Mouse (Mus musculus) hindbrain, postnatal 0 days (tissue): Measurements from ENCODE around the gene Stac2. TPM values are rescaled to one million over a fixed set of nuclear protein-coding genes. Genes with fewer than 3 reads are reported as not detected.

Source experiments
- ATAC-seq: fragments of 200-750 bp; cut with Nextera tagmentation; 2 replicates; pipeline ENCODE4 v1.8.0; 2017; ENCODE audit warnings: mild to moderate bottlenecking, moderate TSS enrichment, moderate library complexity
- DNase-seq: peaks from one replicate; pipeline ENCODE4 v3.0.0-alpha.2; 2015; ENCODE audit warnings: low spot score
- H3K27ac ChIP-seq: fragments of 300-500 bp; sonication (generic); 2 replicates; pipeline ENCODE4 v1.5.1; 2014; ENCODE audit warnings: mild to moderate bottlenecking
- H3K27me3 ChIP-seq: fragments of 300-500 bp; sonication (generic); 2 replicates; pipeline ENCODE4 v1.6.1; 2014; ENCODE audit warnings: low read length, mixed read lengths; ENCODE audit not compliant: insufficient read depth
- H3K36me3 ChIP-seq: fragments of 300-500 bp; sonication (generic); 2 replicates; pipeline ENCODE4 v1.6.1; 2014; ENCODE audit warnings: low read length, mixed read lengths; ENCODE audit not compliant: insufficient read depth
- H3K4me1 ChIP-seq: fragments of 300-500 bp; sonication (generic); 2 replicates; pipeline ENCODE4 v1.6.1; 2014; ENCODE audit warnings: antibody characterized with exemption, low read length, mixed read lengths; ENCODE audit not compliant: insufficient read depth
- H3K4me2 ChIP-seq: fragments of 300-500 bp; sonication (generic); 2 replicates; pipeline ENCODE4 v1.6.1; 2014; ENCODE audit warnings: low read depth, mild to moderate bottlenecking, low read length, moderate library complexity, mixed read lengths
- H3K4me3 ChIP-seq: fragments of 300-500 bp; sonication (generic); 2 replicates; pipeline ENCODE4 v1.5.1; 2014; ENCODE audit warnings: low read length
- H3K9ac ChIP-seq: fragments of 300-500 bp; sonication (generic); replicated peaks from 2 replicates; pipeline ENCODE4 v1.6.1; 2014; ENCODE audit warnings: mild to moderate bottlenecking, low read length, moderate library complexity, mixed read lengths
- H3K9me3 ChIP-seq: fragments of 300-500 bp; sonication (generic); 2 replicates; pipeline ENCODE4 v1.6.1; 2016; ENCODE audit warnings: low read length, mixed read lengths
- CTCF ChIP-seq: IDR thresholded peaks from 2 replicates; pipeline ENCODE4 v1.5.1; 2016; ENCODE audit warnings: antibody characterized with exemption, control low read depth, low read depth
- WGBS: fragments of 180-500 bp; shearing (Covaris S2); extraction: QIAGEN DNeasy Blood & Tissue Kit; methylation state at CpG from one replicate; pipeline ENCODE4 v1.1.7; 2014; 5-methylcytosine and 5-hydroxymethylcytosine counted together
- polyA plus RNA-seq: library from polyadenylated mRNA; unstranded; fragments of >200 nt; fragmentation: Nextera tagmentation; extraction: Ambion mirVana; gene quantifications from 2 replicates; pipeline ENCODE4 v1.2.1, GENCODE M21; 2015
- total RNA-seq: library from RNA; depleted of rRNA; stranded (reverse); fragments of >200 nt; gene quantifications from 2 replicates; pipeline ENCODE4 v1.2.3, GENCODE M21; 2014

Gene Stac2
- total and polyA plus RNA-seq, 2 experiments from 2014 or later = 6.1 to 6.9 TPM

DNA sequence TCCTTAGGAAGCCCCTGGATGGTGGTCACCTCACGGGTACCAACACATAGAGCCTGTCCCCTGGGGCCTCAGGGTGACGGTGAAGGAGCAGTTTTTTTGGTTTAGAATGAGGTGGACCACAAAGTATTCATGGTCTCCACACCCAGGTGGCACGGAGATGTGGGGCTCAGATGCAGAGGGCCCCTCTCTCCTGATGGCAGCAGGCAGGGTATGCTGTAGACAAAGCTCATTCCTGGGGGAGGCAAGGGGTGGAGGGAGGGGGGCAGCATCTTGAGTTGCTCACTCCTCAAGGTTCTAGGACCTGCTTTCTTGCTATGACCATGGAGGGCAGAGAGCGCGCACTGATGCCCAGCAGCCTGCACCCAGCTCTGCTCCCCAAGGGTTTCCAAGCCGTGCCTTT lies 51.3 kb downstream of the Stac2 start:
- no peaks in the 10 kb centered on the region for H3K9me3 ChIP-seq
- ATAC-seq = no peak
- 61% methylated on average over 6 of the region's 6 CpGs for WGBS

DNA sequence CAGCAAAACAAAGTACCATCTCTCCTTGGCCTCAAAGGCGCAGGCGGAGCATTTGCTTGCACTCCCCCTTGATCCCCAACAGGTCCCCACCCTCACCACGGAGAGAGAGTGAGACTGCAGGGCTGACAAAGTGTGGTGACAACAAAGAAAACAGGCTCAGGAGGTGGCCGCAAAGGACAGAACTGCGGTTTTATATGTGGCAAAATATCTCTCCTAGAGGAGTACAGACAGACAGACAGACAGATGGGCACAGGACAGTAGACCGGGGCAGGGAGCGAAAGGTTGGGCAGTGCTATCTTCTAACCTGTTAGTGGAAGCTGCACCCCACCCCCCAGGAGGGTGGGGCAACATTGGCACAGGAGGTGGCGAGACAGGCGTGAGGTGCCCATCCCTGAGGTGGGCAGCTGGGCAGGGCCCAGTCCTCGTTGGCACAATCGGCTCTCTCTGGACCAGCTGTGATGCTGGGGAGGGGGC lies 51.9 kb downstream of the Stac2 start:
- no peak for TF ChIP-seq CTCF
- DNase-seq = no peak
- Histone ChIP-seq H3K4me2 (no peak overlapping the region), H3K9me3 (no peaks in the 10 kb centered on the region), H3K4me1 (no peaks in the 10 kb centered on the region), H3K9ac (no peak overlapping the region), H3K4me3 (no peak overlapping the region), H3K36me3 (peaks cover 8% of the 10 kb centered on the region; the same call in 1 of the 2 replicates), H3K27me3 (no peaks in the 10 kb centered on the region), H3K27ac (no peak overlapping the region)
- WGBS = 36% methylated on average over 11 of the region's 11 CpGs
- ATAC-seq = 0 out of 2 replicates have a peak, but pooled peaks have one; percentile 18

More for the DNA sequence above, 51.3 kb downstream of the Stac2 start:
- Histone ChIP-seq H3K27ac (no peak overlapping the region), H3K36me3 (peaks cover 8% of the 10 kb centered on the region; the same call in 1 of the 2 replicates), H3K4me1 (no peaks in the 10 kb centered on the region), H3K4me3 (no peak overlapping the region), H3K4me2 (no peak overlapping the region), H3K9ac (no peak overlapping the region), H3K27me3 (no peaks in the 10 kb centered on the region)
- no peak for TF ChIP-seq CTCF
- no peak for DNase-seq

DNA sequence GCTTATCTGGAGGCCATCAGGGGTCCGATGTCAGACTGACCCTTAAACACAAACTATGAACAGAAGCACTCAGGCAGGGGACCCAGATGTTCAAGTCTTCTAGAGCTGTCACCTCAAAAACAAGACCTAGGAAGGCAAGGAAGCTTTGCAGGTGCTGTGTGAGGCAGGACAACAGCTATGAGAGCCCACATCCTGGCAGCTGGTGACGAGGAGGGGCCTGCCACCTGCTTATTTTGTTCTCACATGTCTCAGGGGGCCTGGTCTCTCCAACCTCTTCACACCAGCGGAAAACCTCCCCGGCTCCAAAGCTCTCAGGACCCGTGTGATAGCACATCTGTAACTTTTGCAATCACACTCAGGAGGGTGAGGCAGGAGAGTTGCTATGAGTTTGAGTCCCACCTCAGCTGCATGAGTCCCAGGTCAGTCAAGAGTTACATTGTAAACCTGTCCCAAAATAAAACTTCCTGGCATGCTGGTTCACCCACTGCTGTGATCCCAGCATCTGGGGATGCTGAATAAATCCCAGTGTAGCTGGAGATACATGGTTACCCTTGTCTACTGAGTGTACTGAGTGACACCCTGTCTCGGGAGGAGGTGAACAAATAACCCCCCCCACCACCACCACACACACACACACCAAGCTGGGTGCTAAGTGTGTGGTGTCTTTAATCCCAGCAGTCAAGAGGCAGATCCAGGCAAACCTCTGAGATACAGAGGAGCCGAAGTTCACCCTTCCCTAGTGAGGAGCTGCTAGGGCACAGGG lies 52.7 kb downstream of the Stac2 start:
- WGBS = 45% methylated on average over 7 of the region's 7 CpGs
- H3K27me3 ChIP-seq = no peaks in the 10 kb centered on the region
- H3K27ac ChIP-seq = no peak overlapping the region
- H3K4me3 ChIP-seq = no peak overlapping the region
- no peak overlapping the region for H3K4me2 ChIP-seq
- DNase-seq = no peak
- ATAC-seq = no peak
- no peaks in the 10 kb centered on the region for H3K9me3 ChIP-seq
- TF ChIP-seq CTCF = no peak
- no peak overlapping the region for H3K9ac ChIP-seq
- H3K4me1 ChIP-seq = no peaks in the 10 kb centered on the region
- peaks cover 8% of the 10 kb centered on the region; the same call in 1 of the 2 replicates for H3K36me3 ChIP-seq

DNA sequence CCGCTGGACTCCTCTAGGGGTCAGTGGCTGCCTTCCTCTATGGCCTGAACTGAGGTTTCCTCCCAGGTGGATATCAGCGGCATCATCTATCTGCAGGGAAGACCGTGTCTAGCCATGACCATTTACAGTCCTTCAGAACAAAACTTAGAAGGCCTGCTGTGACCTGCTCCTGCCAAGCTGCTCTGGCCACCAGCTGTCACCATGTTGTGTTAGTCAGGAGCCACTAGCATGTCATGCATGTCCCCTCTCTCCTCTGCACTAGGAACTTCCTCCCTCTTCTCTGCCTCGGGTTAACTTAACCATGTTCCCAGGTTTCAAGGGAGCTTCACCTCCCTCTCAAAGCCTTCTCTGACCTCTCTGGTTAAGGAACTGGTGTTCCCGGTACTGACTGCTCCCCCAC lies 53.5 kb downstream of the Stac2 start:
- WGBS = 53% methylated on average over 5 of the region's 5 CpGs
- TF ChIP-seq CTCF = no peak
- no peak overlapping the region for H3K4me2 ChIP-seq

DNA sequence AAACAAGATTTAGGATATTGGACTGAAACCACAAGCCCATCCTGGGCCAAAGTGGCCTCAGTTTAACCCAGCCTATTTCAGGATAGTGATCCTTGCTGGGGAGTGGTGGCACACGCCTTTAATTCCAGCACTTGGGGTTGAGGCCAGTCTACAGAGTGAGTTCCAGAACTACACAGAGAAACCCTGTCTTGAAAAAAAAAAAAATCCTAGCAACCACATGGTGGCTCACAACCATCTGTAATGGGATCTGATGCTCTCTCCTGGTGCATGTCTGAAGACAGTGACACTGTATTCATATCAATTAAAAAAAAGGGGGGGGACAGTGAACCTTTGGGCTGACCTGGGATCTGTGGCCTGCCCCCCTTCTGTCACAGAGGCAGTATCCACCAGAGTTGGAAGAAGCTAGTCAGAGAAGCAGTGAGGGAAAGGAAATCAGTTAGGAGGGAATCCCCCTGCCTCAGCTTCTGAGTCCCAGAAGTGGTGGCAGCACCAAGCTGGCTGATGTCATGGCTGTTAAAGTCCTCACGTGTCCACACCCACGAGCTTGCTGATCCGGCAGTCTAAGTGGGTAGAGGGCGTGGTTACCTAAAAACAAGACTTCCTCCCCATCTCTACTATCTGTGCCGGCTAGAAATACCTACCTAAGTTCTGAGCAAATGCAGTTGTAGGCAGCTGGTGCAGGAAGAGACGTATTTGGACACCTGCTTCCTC lies 54.2 kb downstream of the Stac2 start:
- WGBS = 52% methylated on average over 7 of the region's 7 CpGs
- Histone ChIP-seq H3K4me2 (no peak overlapping the region), H3K4me3 (no peak overlapping the region), H3K4me1 (peaks cover 5% of the 10 kb centered on the region; the same call in 1 of the 2 replicates), H3K27ac (no peak overlapping the region), H3K36me3 (no peaks in the 10 kb centered on the region), H3K9ac (no peak overlapping the region), H3K27me3 (no peaks in the 10 kb centered on the region), H3K9me3 (no peaks in the 10 kb centered on the region)
- no peak for TF ChIP-seq CTCF
- ATAC-seq (no peak), DNase-seq (no peak)

More for the DNA sequence above, 53.5 kb downstream of the Stac2 start:
- Histone ChIP-seq H3K4me1 (no peaks in the 10 kb centered on the region), H3K9ac (no peak overlapping the region), H3K27me3 (no peaks in the 10 kb centered on the region), H3K27ac (no peak overlapping the region), H3K4me3 (no peak overlapping the region), H3K9me3 (no peaks in the 10 kb centered on the region), H3K36me3 (no peaks in the 10 kb centered on the region; the same call in 1 of the 2 replicates)
- ATAC-seq (no peak), DNase-seq (no peak)

DNA sequence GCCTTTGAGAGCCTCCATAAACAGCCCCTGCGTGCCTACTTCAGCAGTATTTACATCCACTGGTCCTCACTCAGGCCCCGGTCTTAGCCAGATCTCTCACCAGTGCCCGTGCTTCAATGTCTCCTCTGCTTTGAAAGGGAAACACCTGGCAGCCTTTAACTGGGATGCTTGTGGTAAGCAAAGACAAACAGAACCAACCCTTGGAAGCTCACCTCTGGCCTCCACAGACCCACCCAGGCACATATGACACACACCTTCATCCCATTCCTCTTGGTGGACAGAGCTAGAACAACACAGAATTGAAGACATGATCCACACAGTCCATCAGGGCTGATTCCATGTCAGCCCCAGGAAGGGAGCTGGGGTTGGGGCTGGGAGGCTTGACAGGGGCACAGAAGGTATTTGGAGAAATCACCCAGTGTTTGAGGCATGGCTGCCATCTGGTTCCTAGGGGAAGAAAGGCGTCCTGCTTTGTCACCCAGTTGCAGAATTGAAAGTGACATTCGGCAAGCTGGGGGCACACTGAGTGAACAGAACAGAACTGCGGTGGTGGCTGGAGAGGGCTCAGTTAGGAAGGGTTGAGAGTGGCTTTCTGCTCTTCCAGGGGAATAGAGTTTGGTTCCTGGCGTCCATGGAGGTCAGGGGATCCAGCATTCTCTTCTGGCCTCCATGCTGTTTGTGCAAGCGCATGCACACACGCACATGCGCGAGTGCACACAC lies 55.0 kb downstream of the Stac2 start:
- Histone ChIP-seq H3K4me3 (no peak overlapping the region), H3K36me3 (no peaks in the 10 kb centered on the region), H3K27ac (no peak overlapping the region), H3K27me3 (no peaks in the 10 kb centered on the region), H3K4me1 (peaks cover 5% of the 10 kb centered on the region; the same call in 1 of the 2 replicates), H3K9me3 (no peaks in the 10 kb centered on the region), H3K9ac (no peak overlapping the region), H3K4me2 (no peak overlapping the region)
- DNase-seq (no peak), ATAC-seq (no peak)
- WGBS = 83% methylated on average over 11 of the region's 11 CpGs
- TF ChIP-seq CTCF = no peak
